8 mouse cellular contexts compared by ENCODE assay signal in the genomic region with DNA sequence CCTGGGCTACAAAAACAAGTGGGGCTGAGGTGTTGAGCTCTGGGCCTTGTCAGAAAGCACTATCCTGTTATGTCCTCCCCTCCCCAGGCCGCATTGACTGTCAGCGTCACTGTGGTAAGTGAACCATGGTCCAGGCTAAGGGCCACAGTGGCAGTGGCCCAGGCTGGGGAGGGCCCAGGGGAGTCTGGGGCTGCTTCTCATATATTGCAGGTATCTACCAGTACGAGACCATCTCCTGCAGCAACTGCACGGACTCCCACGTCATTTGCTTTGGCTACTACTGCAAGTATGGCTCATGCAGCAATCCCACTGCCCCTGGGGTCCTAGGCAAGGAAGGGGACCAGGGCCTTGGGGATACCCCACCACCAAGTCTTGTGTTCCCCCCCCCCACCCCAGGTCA. TPM values are rescaled to one million over a fixed set of nuclear protein-coding genes. Genes with fewer than 3 reads are reported as not detected.
DNase-seq lines count a peak whose midpoint lies in the region; ATAC-seq lines count a peak whose summit lies in the region.

No protein-coding gene starts in this region.

- peak overlapping the region; percentile 73 for H3K4me3 ChIP-seq in hindbrain, embryonic 10.5 days
- no peak overlapping the region for H3K4me3 ChIP-seq in hindbrain, embryonic 11.5 days (ENCODE audit: low read depth, low read length)
- H3K4me3 ChIP-seq in embryonic facial prominence, embryonic 10.5 days = peak overlapping the region; percentile 76
- H3K4me3 ChIP-seq in hindbrain, embryonic 13.5 days = peak overlapping the region; percentile 69
- peak overlapping the region; percentile 71 for H3K4me3 ChIP-seq in midbrain, embryonic 13.5 days (replicated peaks)

- H3K36me3 ChIP-seq in hindbrain, embryonic 10.5 days = peaks cover 38% of the 10 kb centered on the region
- H3K36me3 ChIP-seq in hindbrain, embryonic 11.5 days (ENCODE audit: control insufficient read depth, insufficient read depth, low read length) = no peaks in the 10 kb centered on the region; the same call in none of the 2 replicates
- H3K36me3 ChIP-seq in embryonic facial prominence, embryonic 10.5 days (replicated peaks) = peaks cover 43% of the 10 kb centered on the region
- peaks cover 35% of the 10 kb centered on the region for H3K36me3 ChIP-seq in hindbrain, embryonic 13.5 days
- H3K36me3 ChIP-seq in midbrain, embryonic 13.5 days = peaks cover 33% of the 10 kb centered on the region

- WGBS in hindbrain, embryonic 10.5 days = 83% methylated on average over 5 of the region's 5 CpGs
- 86% methylated on average over 5 of the region's 5 CpGs for WGBS in hindbrain, embryonic 11.5 days
- WGBS in embryonic facial prominence, embryonic 10.5 days = 84% methylated on average over 5 of the region's 5 CpGs
- 80% methylated on average over 5 of the region's 5 CpGs for WGBS in hindbrain, embryonic 13.5 days
- 87% methylated on average over 5 of the region's 5 CpGs for WGBS in midbrain, embryonic 13.5 days

- no peak overlapping the region; the same call in 1 of the 2 replicates for H3K9ac ChIP-seq in hindbrain, embryonic 11.5 days (ENCODE audit: low read depth, low read length)
- H3K9ac ChIP-seq in hindbrain, embryonic 13.5 days = peak overlapping the region; percentile 70; the same call in 1 of the 2 replicates
- peak overlapping the region; percentile 59; the same call in 1 of the 2 replicates for H3K9ac ChIP-seq in midbrain, embryonic 13.5 days (replicated peaks)

- H3K4me1 ChIP-seq in hindbrain, embryonic 10.5 days (replicated peaks) = peaks cover 50% of the 10 kb centered on the region
- H3K4me1 ChIP-seq in hindbrain, embryonic 11.5 days (replicated peaks; ENCODE audit: control insufficient read depth, insufficient read depth, low read length) = peaks cover 5% of the 10 kb centered on the region
- H3K4me1 ChIP-seq in embryonic facial prominence, embryonic 10.5 days = peaks cover 39% of the 10 kb centered on the region
- H3K4me1 ChIP-seq in hindbrain, embryonic 13.5 days (replicated peaks) = peaks cover 44% of the 10 kb centered on the region
- H3K4me1 ChIP-seq in midbrain, embryonic 13.5 days (replicated peaks) = peaks cover 36% of the 10 kb centered on the region

- DNase-seq in hindbrain, embryonic 10.5 days (ENCODE audit: low spot score) = no peak
- DNase-seq in hindbrain, embryonic 11.5 days (ENCODE audit: low spot score) = no peak
- no peak for DNase-seq in embryonic facial prominence, embryonic 10.5 days (ENCODE audit: low spot score)
- DNase-seq in left cerebral cortex, adult 8-10 months (ENCODE audit: low spot score in 2 of 2) = no peak
- DNase-seq in embryo, embryonic 10 days (ENCODE audit: low spot score) = no peak
- no peak for DNase-seq in adrenal gland, postnatal 36 days

- H3K27me3 ChIP-seq in hindbrain, embryonic 10.5 days (ENCODE audit: insufficient read depth, poor library complexity, severe bottlenecking) = no peaks in the 10 kb centered on the region
- no peaks in the 10 kb centered on the region for H3K27me3 ChIP-seq in hindbrain, embryonic 11.5 days (ENCODE audit: control insufficient read depth, insufficient read depth, low read length)
- no peaks in the 10 kb centered on the region for H3K27me3 ChIP-seq in embryonic facial prominence, embryonic 10.5 days (replicated peaks; ENCODE audit: low read depth, poor library complexity, severe bottlenecking)
- H3K27me3 ChIP-seq in hindbrain, embryonic 13.5 days = no peaks in the 10 kb centered on the region
- no peaks in the 10 kb centered on the region for H3K27me3 ChIP-seq in midbrain, embryonic 13.5 days

- no peak for ATAC-seq in hindbrain, embryonic 11.5 days (ENCODE audit: low FRiP score)
- ATAC-seq in hindbrain, embryonic 13.5 days (ENCODE audit: low FRiP score) = no peak
- ATAC-seq in midbrain, embryonic 13.5 days = no peak

- H3K9me3 ChIP-seq in hindbrain, embryonic 10.5 days = no peaks in the 10 kb centered on the region
- H3K9me3 ChIP-seq in hindbrain, embryonic 11.5 days (ENCODE audit: control insufficient read depth, low read length) = no peaks in the 10 kb centered on the region
- H3K9me3 ChIP-seq in embryonic facial prominence, embryonic 10.5 days = no peaks in the 10 kb centered on the region
- no peaks in the 10 kb centered on the region for H3K9me3 ChIP-seq in hindbrain, embryonic 13.5 days
- no peaks in the 10 kb centered on the region for H3K9me3 ChIP-seq in midbrain, embryonic 13.5 days

- no peak overlapping the region for H3K27ac ChIP-seq in hindbrain, embryonic 10.5 days
- H3K27ac ChIP-seq in hindbrain, embryonic 11.5 days (ENCODE audit: low read depth, low read length) = no peak overlapping the region
- no peak overlapping the region for H3K27ac ChIP-seq in embryonic facial prominence, embryonic 10.5 days (replicated peaks)
- peak overlapping the region; percentile 91 for H3K27ac ChIP-seq in hindbrain, embryonic 13.5 days
- no peak overlapping the region for H3K27ac ChIP-seq in midbrain, embryonic 13.5 days

- H3K4me2 ChIP-seq in hindbrain, embryonic 11.5 days (replicated peaks; ENCODE audit: low read depth, low read length) = no peak overlapping the region
- peak overlapping the region; percentile 74 for H3K4me2 ChIP-seq in hindbrain, embryonic 13.5 days
- peak overlapping the region; percentile 77 for H3K4me2 ChIP-seq in midbrain, embryonic 13.5 days (replicated peaks)

RNA-seq across cellular contexts. Expression of gene Izumo4, which starts 1.7 kb away (rescaled TPM):
- 13.7 and 18.7 TPM in 2 replicates for polyA plus RNA-seq in hindbrain, embryonic 10.5 days (2016; fragmentation: Nextera tagmentation; extraction: Ambion mirVana)
- 10.3 and 11.4 TPM in 2 replicates for polyA plus RNA-seq in hindbrain, embryonic 11.5 days (2014; fragmentation: Nextera tagmentation; extraction: Ambion mirVana)
- 10.5 and 10.8 TPM in 2 replicates for polyA plus RNA-seq in embryonic facial prominence, embryonic 10.5 days (2016; fragmentation: Nextera tagmentation; extraction: Ambion mirVana)
- polyA plus RNA-seq in hindbrain, embryonic 13.5 days (2015; fragmentation: Nextera tagmentation; extraction: Ambion mirVana) = 36.4 and 42.8 TPM in 2 replicates
- 37.8 and 39.2 TPM in 2 replicates for polyA plus RNA-seq in midbrain, embryonic 13.5 days (2015; fragmentation: Nextera tagmentation; extraction: Ambion mirVana)
- 10 to 100 TPM; 44.2 to 67.8 (median 57.0) TPM for total RNA-seq in left cerebral cortex, adult 8-10 months (2022)
- 10 to 100 TPM in 1 of 2 experiments, 1 to 10 TPM in 1; 9.9 to 16.6 TPM for total RNA-seq in adrenal gland, postnatal 36 days (2021)

RNA-seq across cellular contexts. Expression of gene Mob3a, which starts 1.9 kb away (rescaled TPM):
- 68.8 and 77.2 TPM in 2 replicates for polyA plus RNA-seq in hindbrain, embryonic 10.5 days (2016; fragmentation: Nextera tagmentation; extraction: Ambion mirVana)
- polyA plus RNA-seq in hindbrain, embryonic 11.5 days (2014; fragmentation: Nextera tagmentation; extraction: Ambion mirVana) = 54.4 and 55.6 TPM in 2 replicates
- polyA plus RNA-seq in embryonic facial prominence, embryonic 10.5 days (2016; fragmentation: Nextera tagmentation; extraction: Ambion mirVana) = 54.4 and 54.7 TPM in 2 replicates
- 51.8 and 56.8 TPM in 2 replicates for polyA plus RNA-seq in hindbrain, embryonic 13.5 days (2015; fragmentation: Nextera tagmentation; extraction: Ambion mirVana)
- polyA plus RNA-seq in midbrain, embryonic 13.5 days (2015; fragmentation: Nextera tagmentation; extraction: Ambion mirVana) = 58.3 and 58.5 TPM in 2 replicates
- 10 to 100 TPM; 12.0 to 17.6 (median 14.8) TPM for total RNA-seq in left cerebral cortex, adult 8-10 months (2022)
- total RNA-seq in adrenal gland, postnatal 36 days (2021) = 10 to 100 TPM; 19.4 to 20.1 TPM

RNA-seq across cellular contexts. Expression of gene Mknk2, which starts 25.7 kb away (rescaled TPM):
- polyA plus RNA-seq in hindbrain, embryonic 10.5 days (2016; fragmentation: Nextera tagmentation; extraction: Ambion mirVana) = 93.2 and 97.8 TPM in 2 replicates
- 47.0 and 48.4 TPM in 2 replicates for polyA plus RNA-seq in hindbrain, embryonic 11.5 days (2014; fragmentation: Nextera tagmentation; extraction: Ambion mirVana)
- 118 and 119 TPM in 2 replicates for polyA plus RNA-seq in embryonic facial prominence, embryonic 10.5 days (2016; fragmentation: Nextera tagmentation; extraction: Ambion mirVana)
- 55.4 and 56.2 TPM in 2 replicates for polyA plus RNA-seq in hindbrain, embryonic 13.5 days (2015; fragmentation: Nextera tagmentation; extraction: Ambion mirVana)
- polyA plus RNA-seq in midbrain, embryonic 13.5 days (2015; fragmentation: Nextera tagmentation; extraction: Ambion mirVana) = 49.6 and 60.1 TPM in 2 replicates
- 10 to 100 TPM; 36.0 to 47.0 (median 40.9) TPM for total RNA-seq in left cerebral cortex, adult 8-10 months (2022)
- total RNA-seq in adrenal gland, postnatal 36 days (2021) = 100 to 1,000 TPM; 178 to 198 TPM

RNA-seq across cellular contexts. Expression of gene Ap3d1, which starts 38.4 kb away (rescaled TPM):
- 59.9 and 65.8 TPM in 2 replicates for polyA plus RNA-seq in hindbrain, embryonic 10.5 days (2016; fragmentation: Nextera tagmentation; extraction: Ambion mirVana)
- 68.5 and 85.1 TPM in 2 replicates for polyA plus RNA-seq in hindbrain, embryonic 11.5 days (2014; fragmentation: Nextera tagmentation; extraction: Ambion mirVana)
- polyA plus RNA-seq in embryonic facial prominence, embryonic 10.5 days (2016; fragmentation: Nextera tagmentation; extraction: Ambion mirVana) = 60.5 and 61.5 TPM in 2 replicates
- 100 and 101 TPM in 2 replicates for polyA plus RNA-seq in hindbrain, embryonic 13.5 days (2015; fragmentation: Nextera tagmentation; extraction: Ambion mirVana)
- 94.5 and 96.3 TPM in 2 replicates for polyA plus RNA-seq in midbrain, embryonic 13.5 days (2015; fragmentation: Nextera tagmentation; extraction: Ambion mirVana)
- total RNA-seq in left cerebral cortex, adult 8-10 months (2022) = 100 to 1,000 TPM; 126 to 147 (median 139) TPM
- total RNA-seq in adrenal gland, postnatal 36 days (2021) = 10 to 100 TPM; 80.3 to 99.6 TPM

RNA-seq across cellular contexts. Expression of gene Btbd2, which starts 46.8 kb away (rescaled TPM):
- polyA plus RNA-seq in hindbrain, embryonic 10.5 days (2016; fragmentation: Nextera tagmentation; extraction: Ambion mirVana) = 77.0 and 77.1 TPM in 2 replicates
- polyA plus RNA-seq in hindbrain, embryonic 11.5 days (2014; fragmentation: Nextera tagmentation; extraction: Ambion mirVana) = 36.2 and 47.2 TPM in 2 replicates
- 83.2 and 84.8 TPM in 2 replicates for polyA plus RNA-seq in embryonic facial prominence, embryonic 10.5 days (2016; fragmentation: Nextera tagmentation; extraction: Ambion mirVana)
- polyA plus RNA-seq in hindbrain, embryonic 13.5 days (2015; fragmentation: Nextera tagmentation; extraction: Ambion mirVana) = 75.7 and 77.8 TPM in 2 replicates
- 60.9 and 80.6 TPM in 2 replicates for polyA plus RNA-seq in midbrain, embryonic 13.5 days (2015; fragmentation: Nextera tagmentation; extraction: Ambion mirVana)
- 10 to 100 TPM; 88.6 to 97.6 (median 94.5) TPM for total RNA-seq in left cerebral cortex, adult 8-10 months (2022)
- total RNA-seq in adrenal gland, postnatal 36 days (2021) = 10 to 100 TPM; 61.7 to 71.2 TPM
